ENCODE assay signal across 14 mouse cellular contexts in the genomic region with DNA sequence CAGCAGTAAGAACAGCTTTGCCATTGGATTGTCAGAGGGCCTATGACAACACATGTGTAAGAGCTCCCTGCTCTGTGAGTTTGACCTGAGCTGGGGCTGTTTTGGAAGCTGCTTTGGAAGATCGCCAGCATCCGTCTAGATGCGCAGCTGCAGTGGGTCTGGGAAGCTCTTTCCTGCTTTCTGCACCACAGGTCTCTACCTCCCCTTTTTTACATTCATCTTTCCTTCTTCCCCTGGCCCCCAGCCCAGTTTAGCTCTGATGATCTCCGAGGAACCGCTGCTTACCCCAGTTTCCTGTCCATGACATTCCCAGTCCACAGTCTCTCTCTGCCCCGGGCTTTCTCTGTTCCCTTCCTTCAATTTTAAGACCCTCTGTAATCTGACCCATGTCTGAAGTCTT. TPM values are rescaled to one million over a fixed set of nuclear protein-coding genes. Genes with fewer than 3 reads are reported as not detected.
DNase-seq lines count a peak whose midpoint lies in the region; ATAC-seq and TF ChIP-seq lines count a peak whose summit lies in the region.
"Had no signal": no experiment of that assay in that cellular context is flagged by ENCODE, and none has a peak within 500 bp of the region (broad histone marks: within the 10 kb centered on the region; RNA-seq: fewer than 3 reads in every experiment).

No protein-coding gene starts in this region.

- CTCF ChIA-PET in Patski (lab: Charles Lee), result interaction anchor here (1.2 to 1.8 kb wide), 4 partner anchors 10 to 16 kb away, joined by 3 to 6 read pairs (median 4); no protein-coding TSS in a partner anchor

- H3K4me2 ChIP-seq in kidney, postnatal 0 days (ENCODE audit: low read length), result no peak overlapping the region
- H3K4me2 ChIP-seq in kidney, embryonic 15.5 days, result no peak overlapping the region
- H3K4me2 ChIP-seq: heart, embryonic 12.5 days; liver, embryonic 12.5 days had no signal

- no peaks in the 10 kb centered on the region for H3K4me1 ChIP-seq in kidney, postnatal 0 days (replicated peaks; ENCODE audit: insufficient read depth, low read length)
- peaks cover 5% of the 10 kb centered on the region; the same call in 1 of the 2 replicates for H3K4me1 ChIP-seq in kidney, embryonic 15.5 days
- H3K4me1 ChIP-seq: heart, embryonic 12.5 days; liver, embryonic 12.5 days had no signal

- WGBS in kidney, postnatal 0 days, result 25% methylated on average over 6 of the region's 6 CpGs
- 27% methylated on average over 6 of the region's 6 CpGs for whole genome bisulfite sequencing in kidney, embryonic 15.5 days

- in situ Hi-C loops in Patski (cut with MboI; ENCODE audit: low pct_unique_long_range_greater_than_20kb), result no loop called here

- no peak for ATAC-seq in kidney, postnatal 0 days (replicated peaks; ENCODE audit: low FRiP score, low read depth)
- ATAC-seq in kidney, embryonic 15.5 days (replicated peaks; ENCODE audit: low FRiP score), result no peak
- peak; percentile 17 for ATAC-seq in Patski
- ATAC-seq: CD4-positive, CD25-positive, alpha-beta regulatory T cell, adult 4 months; liver, embryonic 12.5 days had no signal

- TF ChIP-seq CTCF in kidney, postnatal 0 days (IDR thresholded peaks at IDR 0.05; ENCODE audit: low read depth), result no peak
- no peak for TF ChIP-seq CTCF in Patski (IDR thresholded peaks at IDR 0.05)

- no peak overlapping the region for H3K9ac ChIP-seq in kidney, postnatal 0 days (ENCODE audit: low read depth, low read length)
- H3K9ac ChIP-seq in kidney, embryonic 15.5 days, result no peak overlapping the region
- H3K9ac ChIP-seq: heart, embryonic 12.5 days; liver, embryonic 12.5 days had no signal

- H3K27ac ChIP-seq in kidney, postnatal 0 days, result no peak overlapping the region
- no peak overlapping the region for H3K27ac ChIP-seq in kidney, embryonic 15.5 days
- H3K27ac ChIP-seq: liver, embryonic 12.5 days had no signal

- peak; percentile 74 for DNase-seq in kidney, postnatal 0 days (ENCODE audit: low spot score)
- peak; percentile 14 for DNase-seq in ovary, adult 18-20 months (ENCODE audit: low spot score)
- DNase-seq in ovary, postnatal 14 days (ENCODE audit: low spot score), result no peak
- peak; percentile 36 for DNase-seq in NIH3T3 (ENCODE audit: low read depth)
- no peak for DNase-seq in Patski (ENCODE audit: low read depth, low spot score)
- DNase-seq in cerebellum, adult 9-10 months, result no peak
- DNase-seq: adrenal gland, postnatal 10 days; cerebellum, adult 8-10 months; heart, postnatal 36 days had no signal

- H3K27me3 ChIP-seq in kidney, postnatal 0 days (ENCODE audit: insufficient read depth, low read length), result no peaks in the 10 kb centered on the region
- H3K27me3 ChIP-seq in kidney, embryonic 15.5 days, result 0 out of 2 replicates have a peak, but pooled peaks cover 4% of the 10 kb centered on the region
- H3K27me3 ChIP-seq in Patski, result no peaks in the 10 kb centered on the region

- H3K36me3 ChIP-seq in kidney, postnatal 0 days (ENCODE audit: insufficient read depth, low read length), result 0 out of 2 replicates have a peak, but pooled peaks cover 4% of the 10 kb centered on the region
- H3K36me3 ChIP-seq in kidney, embryonic 15.5 days, result peaks cover 16% of the 10 kb centered on the region
- H3K36me3 ChIP-seq: heart, embryonic 12.5 days; liver, embryonic 12.5 days had no signal

- no peaks in the 10 kb centered on the region for H3K9me3 ChIP-seq in kidney, postnatal 0 days (replicated peaks; ENCODE audit: low read length)
- H3K9me3 ChIP-seq in kidney, embryonic 15.5 days (replicated peaks), result no peaks in the 10 kb centered on the region
- H3K9me3 ChIP-seq: liver, embryonic 12.5 days had no signal

- POLR2A ChIA-PET in Patski (lab: Charles Lee), result interaction anchor here (0.6 to 1.6 kb wide), 3 partner anchors 16 to 221 kb away, joined by 3 to 6 read pairs (median 3); no protein-coding TSS in a partner anchor

- no peak overlapping the region for H3K4me3 ChIP-seq in kidney, postnatal 0 days (replicated peaks; ENCODE audit: low read depth, low read length)
- no peak overlapping the region for H3K4me3 ChIP-seq in kidney, embryonic 15.5 days (replicated peaks)
- H3K4me3 ChIP-seq: heart, embryonic 12.5 days; liver, embryonic 12.5 days had no signal

RNA-seq across cellular contexts. Expression of gene Emx2, which starts 25.9 kb away (rescaled TPM):
- polyA plus RNA-seq in kidney, postnatal 0 days (2015; fragmentation: Nextera tagmentation; extraction: Ambion mirVana), result 24.2 and 25.4 TPM in 2 replicates
- 38.8 TPM in 2 replicates for polyA plus RNA-seq in kidney, embryonic 15.5 days (2015; fragmentation: Nextera tagmentation; extraction: Ambion mirVana)
- polyA plus RNA-seq in Patski (2021), result 49.2 TPM
- polyA plus RNA-seq: CD4-positive, CD25-positive, alpha-beta regulatory T cell, adult 4 months; heart, embryonic 12.5 days; lung, embryonic 16.5 days had no signal

Comparison
In these comparisons a context has a peak if more than half of its experiments do, and no peak if none do; other contexts are left out.
1. DNase-seq: peak in kidney, postnatal 0 days (single experiment), ovary, adult 18-20 months (single experiment) and NIH3T3 (single experiment); none in ovary, postnatal 14 days (single experiment), Patski (single experiment) and cerebellum, adult 9-10 months (single experiment).